24 mouse cellular contexts compared by ENCODE assay signal in the genomic region with DNA sequence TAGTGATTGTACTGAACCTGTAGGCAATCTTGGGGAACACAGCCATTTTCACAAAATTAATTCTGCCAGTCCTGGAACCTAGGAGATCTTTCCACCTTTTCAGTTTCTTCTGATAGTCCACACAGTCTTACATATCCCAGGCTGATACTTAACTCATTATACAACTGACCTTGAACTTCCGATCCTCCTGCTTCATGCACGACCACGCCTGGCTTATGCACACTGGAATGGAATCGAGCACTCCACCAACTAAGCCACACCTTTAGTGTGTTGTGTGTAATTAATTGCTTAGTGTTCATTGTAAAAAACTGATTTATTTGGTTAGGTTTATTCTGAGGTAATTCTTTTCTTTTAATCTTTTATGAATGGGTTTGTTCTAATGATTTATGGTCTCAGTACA.
"Had no signal": no experiment of that assay in that cellular context is flagged by ENCODE, and none has a peak within 500 bp of the region (broad histone marks: within the 10 kb centered on the region; RNA-seq: fewer than 3 reads in every experiment).

No protein-coding gene starts in this region.

- H3K27me3 ChIP-seq: heart, embryonic 13.5 days; heart, embryonic 15.5 days; hindbrain, embryonic 13.5 days; hindbrain, embryonic 15.5 days; liver, embryonic 13.5 days; liver, embryonic 15.5 days had no signal

- H3K4me2 ChIP-seq: heart, embryonic 11.5 days; heart, embryonic 13.5 days; heart, embryonic 15.5 days; hindbrain, embryonic 13.5 days; hindbrain, embryonic 15.5 days; limb, embryonic 12.5 days; liver, embryonic 11.5 days; liver, embryonic 13.5 days; liver, embryonic 15.5 days had no signal

- H3K9ac ChIP-seq: heart, embryonic 13.5 days; heart, embryonic 15.5 days; hindbrain, embryonic 13.5 days; hindbrain, embryonic 15.5 days; limb, embryonic 12.5 days; liver, embryonic 13.5 days; liver, embryonic 15.5 days; liver, postnatal 0 days had no signal

- H3K36me3 ChIP-seq: hindbrain, embryonic 13.5 days; hindbrain, embryonic 15.5 days; limb, embryonic 10.5 days; limb, embryonic 12.5 days had no signal

- H3K27ac ChIP-seq: heart, embryonic 13.5 days; heart, embryonic 15.5 days; hindbrain, embryonic 13.5 days; hindbrain, embryonic 15.5 days; hindbrain, postnatal 0 days; layer of hippocampus, adult 2 months; limb, embryonic 10.5 days; limb, embryonic 12.5 days; liver, embryonic 13.5 days; liver, embryonic 15.5 days had no signal

- DNase-seq: gastrocnemius, postnatal 14 days; gastrocnemius, postnatal 36 days; heart, adult 18-20 months; heart, postnatal 14 days; heart, postnatal 36 days; kidney, adult 11 months; kidney, adult 8-10 months; kidney, postnatal 10 days; kidney, postnatal 25 days; kidney, postnatal 4 days; liver; liver, embryonic 13.5 days; liver, postnatal 0 days had no signal

- ATAC-seq: hindbrain, postnatal 0 days; liver, postnatal 0 days had no signal

- H3K4me1 ChIP-seq: heart, embryonic 13.5 days; heart, embryonic 15.5 days; hindbrain, embryonic 13.5 days; hindbrain, embryonic 15.5 days; limb, embryonic 10.5 days; limb, embryonic 12.5 days; liver, embryonic 13.5 days; liver, embryonic 15.5 days had no signal

- H3K9me3 ChIP-seq: heart, embryonic 15.5 days; hindbrain, embryonic 13.5 days; hindbrain, embryonic 15.5 days; limb, embryonic 10.5 days; limb, embryonic 12.5 days; liver, embryonic 13.5 days; liver, embryonic 15.5 days had no signal

- H3K4me3 ChIP-seq: heart, embryonic 13.5 days; heart, embryonic 15.5 days; hindbrain, embryonic 13.5 days; hindbrain, embryonic 15.5 days; layer of hippocampus, adult 2 months; limb, embryonic 10.5 days; limb, embryonic 12.5 days; liver, embryonic 13.5 days; liver, embryonic 15.5 days had no signal
